Mouse (Mus musculus): Measurements from ENCODE around the gene Ap1s1.

The Ap1s1 gene

DNA sequence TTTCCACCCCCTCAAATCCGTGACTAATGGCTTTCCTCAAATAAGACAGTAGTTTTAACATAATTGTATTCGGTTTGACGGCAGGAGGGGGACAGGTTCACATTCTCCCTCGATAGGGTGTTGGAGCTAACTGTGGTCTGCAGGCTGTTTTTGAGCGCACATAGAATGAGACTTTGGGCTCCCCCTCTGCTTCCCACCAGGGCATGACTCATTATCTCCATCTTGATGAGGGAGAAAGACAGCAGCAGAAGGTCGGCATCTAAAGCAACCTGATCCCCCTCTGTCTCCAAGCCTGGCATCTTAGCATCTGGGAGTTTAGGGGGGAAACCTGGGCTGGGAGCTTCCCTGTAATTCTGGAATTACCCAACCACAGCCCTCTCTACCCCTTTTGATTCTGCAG is 19.5 kb upstream of the Ap1s1 start:
- DNase-seq (ENCODE audit: low read depth) = peak; percentile 54

DNA sequence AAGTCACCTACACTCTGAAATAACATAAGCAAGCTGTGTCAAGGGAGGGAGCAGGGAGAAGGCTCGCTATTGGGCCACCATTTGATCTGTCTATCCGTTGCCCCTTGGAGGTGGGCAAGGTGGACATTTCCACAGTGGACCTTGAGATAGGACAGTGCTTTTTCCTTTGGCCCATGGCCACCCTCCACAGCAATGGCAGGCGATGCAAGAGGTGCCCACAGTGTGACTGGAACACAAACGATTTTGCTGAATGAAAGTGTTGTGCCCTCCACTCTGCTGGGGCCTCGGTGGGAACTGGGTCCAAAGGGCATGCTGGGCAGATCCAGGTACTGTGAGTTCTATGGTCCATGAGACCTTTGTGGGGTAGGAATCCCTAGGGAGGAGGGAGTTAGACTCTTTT is 16.7 kb upstream of the Ap1s1 start:
- no peak for DNase-seq (ENCODE audit: low read depth)

DNA sequence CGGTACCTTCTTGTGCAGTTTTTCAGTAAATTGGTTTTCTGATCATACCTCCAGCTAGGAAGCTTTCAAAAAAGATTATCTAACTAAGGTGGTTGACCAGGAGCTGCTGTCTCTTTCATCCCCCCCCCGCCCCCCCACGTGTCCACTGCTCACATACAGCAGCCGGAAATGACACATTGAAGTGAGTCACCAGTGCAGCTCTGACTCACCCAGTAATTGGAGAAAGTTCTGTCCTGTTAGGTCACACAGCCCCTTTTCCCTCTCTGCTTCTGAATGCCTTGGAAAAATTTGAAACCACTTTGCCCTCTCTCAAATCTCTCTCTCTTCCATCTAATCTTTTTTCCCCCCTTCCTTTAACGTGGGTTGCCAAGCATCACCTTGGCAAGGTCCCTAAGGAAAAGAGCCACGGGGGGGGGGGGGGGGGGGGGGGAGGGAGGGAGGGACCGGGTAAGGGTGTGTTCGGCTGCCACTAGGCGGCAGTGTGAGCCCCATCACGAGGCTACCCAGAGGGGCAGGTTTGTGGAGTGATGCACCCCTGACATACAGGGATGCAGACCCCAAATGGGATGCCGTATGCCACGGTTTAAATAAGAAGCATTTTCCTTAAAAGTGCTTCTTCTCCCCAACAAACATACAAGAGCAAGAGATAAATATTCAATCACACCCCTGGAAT is 16.0 kb upstream of the Ap1s1 start:
- DNase-seq (ENCODE audit: low read depth) = peak; percentile 96

DNA sequence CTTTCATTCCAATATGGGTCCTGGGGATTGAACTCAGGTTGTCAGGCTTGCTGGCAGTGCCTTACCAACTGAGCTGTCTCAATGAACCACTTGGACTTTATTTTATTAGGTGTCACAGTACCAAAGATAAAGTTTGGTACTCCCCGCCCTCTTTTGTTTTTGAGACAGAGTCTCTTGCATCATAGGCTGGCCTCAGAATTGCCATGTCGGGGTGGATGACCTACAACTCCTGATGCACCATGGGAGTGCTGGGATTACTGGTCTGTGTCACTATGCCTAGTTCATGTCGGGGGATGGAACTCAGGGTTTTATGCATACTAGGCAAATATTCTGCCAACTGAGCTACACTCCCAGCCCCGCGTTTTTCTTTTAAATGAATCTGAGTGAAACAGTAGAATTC is 8.9 kb upstream of the Ap1s1 start:
- no peak for DNase-seq (ENCODE audit: low read depth)

DNA sequence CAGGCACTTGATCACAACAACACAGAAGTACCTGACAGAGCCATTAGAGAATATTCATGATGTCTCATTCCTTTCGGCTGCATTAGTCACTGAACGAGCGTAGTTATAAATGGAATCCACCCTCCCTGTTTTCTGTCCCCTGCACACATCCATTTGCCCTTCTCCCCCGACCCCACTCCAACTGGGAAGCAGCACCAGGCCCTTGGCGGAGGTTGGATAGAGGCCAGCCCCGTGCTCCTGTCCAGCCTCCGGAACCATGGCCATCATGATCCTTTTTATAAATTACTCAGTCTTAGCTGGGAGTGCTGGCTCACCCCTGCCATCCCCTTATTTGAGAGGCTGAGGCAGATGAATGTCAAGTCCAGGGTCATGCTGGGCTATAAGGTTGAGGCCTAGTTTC is 8.4 kb upstream of the Ap1s1 start:
- DNase-seq (ENCODE audit: low read depth) = no peak

DNA sequence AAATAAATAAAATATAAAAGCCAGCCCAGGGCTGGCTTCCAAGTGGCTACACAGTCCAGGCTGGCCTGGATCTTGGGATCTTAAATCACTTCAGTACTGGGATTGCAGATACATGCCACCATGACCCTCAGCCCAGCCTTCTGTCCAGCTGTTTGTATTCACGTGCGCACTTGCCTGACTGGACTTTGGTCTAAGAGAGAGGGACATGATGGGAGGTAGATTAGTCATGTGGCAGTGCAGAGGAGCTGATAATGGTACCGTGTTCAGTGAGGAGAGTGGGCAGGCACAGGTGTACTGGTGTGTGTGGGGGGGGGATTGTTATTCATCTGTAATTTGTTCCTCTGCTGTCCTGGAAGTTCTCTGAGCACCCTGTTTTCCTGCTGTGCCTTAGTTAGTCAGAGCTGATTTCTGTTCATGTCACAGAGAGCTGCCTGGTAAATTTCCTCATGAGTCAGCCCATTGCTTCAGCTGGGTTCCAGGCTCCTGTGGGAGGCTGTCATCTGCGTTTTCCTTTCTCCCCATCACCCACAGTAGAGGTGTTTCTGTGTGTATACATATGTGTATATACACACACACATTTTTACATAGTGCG is 6.1 kb upstream of the Ap1s1 start:
- DNase-seq (ENCODE audit: low read depth) = no peak

DNA sequence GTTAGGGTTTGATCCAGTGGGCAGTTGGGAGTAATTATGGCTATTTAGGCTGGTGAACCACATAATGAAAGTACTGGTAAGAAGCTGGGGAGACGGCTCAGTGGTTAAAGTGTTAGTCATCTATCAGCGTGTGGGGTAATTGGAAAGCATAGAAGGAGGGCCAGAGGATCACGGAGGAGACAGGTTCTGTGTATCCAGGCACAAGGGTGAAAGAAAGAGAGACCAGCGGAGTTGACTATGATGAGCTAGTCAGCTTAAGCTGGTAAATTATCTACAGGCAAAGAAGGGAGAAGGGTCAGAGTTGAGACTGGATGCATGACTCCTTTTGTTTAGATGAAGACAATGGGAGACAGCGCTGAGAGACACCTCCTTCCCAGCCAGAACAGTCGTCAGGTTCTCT is 5.2 kb upstream of the Ap1s1 start:
- no peak for DNase-seq (ENCODE audit: low read depth)

DNA sequence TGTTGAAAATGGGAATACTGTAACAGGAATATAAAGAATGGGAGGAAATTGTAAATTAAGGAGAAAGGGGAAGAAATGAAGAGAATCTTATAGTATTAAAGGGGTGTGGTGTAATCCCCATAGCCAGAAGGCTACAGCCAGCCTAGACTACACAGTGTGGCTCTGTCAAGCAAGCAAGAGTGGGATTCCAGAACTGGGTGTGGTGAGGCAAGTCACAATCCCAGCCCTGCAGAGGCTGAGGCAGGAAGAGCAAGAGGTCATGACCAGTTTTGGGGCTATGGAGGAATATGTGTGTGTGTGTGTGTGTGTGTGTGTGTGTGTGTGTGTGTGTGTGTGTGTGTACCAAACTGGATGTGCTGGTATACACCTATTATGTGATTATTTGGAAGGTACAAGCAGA is 1.1 kb upstream of the Ap1s1 start:
- DNase-seq (ENCODE audit: low read depth) = no peak

DNA sequence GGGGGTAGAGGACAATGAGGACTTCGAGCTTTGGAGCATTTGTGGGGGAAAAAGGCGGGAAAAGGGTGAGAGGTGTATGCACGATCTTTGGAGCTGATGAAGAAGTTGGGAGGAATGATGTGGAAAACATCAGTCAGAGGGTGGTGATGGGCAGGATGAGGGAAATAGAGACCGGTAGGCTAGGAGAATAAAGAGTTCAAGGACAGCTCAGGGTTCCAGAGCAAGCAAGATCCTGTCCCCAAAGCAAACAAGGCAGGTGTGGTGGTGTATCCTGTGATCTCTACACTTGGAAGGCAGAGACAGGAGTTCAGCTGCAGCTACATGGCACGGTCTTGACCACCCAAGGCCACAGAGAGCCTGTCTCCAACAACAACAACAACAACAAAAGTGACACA is 386 bp upstream of the Ap1s1 start:
- DNase-seq (ENCODE audit: low read depth) = no peak

DNA sequence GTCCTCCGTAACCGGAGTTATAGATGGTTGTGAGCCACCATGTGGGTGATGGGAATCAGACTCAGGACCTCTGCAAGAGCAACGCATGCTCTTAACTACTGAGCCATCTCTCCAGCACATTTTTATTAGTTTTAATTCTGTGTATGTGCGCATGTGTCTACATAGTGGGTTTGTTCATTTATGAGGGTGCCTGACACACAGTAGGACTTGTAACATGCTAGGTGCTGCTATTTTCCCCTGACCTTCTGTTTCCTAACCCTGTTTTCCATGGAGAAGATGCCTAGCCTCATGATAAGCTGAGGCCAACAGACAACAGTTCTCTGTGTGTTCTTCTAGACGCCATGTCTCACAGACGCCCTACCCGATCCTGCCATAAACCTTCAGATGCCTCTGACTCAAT is 1.9 kb downstream of the Ap1s1 start:
- DNase-seq (ENCODE audit: low read depth) = no peak

DNA sequence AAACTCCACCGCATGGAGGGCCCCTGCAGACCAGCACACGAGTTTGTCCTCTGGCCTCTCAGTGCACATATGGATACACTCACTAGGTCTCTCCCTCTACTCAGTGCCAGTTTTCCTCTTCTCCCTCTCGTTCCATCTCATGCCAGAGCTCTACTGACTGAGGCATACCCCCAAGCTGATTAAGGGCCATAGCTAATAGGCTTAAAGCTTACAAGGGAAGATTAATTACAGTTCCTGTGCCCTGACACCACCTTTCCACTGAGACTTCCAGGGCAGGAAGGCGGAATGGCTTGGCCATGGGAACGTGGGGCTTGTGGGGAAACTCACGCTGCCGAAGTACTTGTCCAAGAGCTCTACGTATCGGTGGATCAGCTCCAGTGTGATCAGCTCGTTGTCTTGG is 4.5 kb downstream of the Ap1s1 start:
- no peak for DNase-seq (ENCODE audit: low read depth)

DNA sequence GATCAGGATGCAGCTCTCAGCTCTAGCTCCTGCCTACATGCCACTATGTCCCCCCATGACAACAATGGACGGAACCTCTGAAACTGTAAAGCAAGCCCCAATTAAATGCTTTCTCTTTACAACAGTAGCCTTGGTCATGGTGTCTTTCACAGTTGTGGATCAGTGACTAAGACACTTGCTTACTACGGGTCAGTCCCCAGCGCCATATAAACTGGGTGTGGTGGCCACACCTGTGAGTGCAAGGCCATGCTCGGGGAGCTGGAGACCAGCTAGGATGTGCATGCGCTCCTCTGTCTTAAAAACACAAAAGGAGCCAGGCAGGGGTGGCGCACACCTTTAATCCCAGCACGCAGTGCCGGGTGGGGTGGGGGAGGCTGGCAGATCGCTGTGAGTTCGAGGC is 6.5 kb downstream of the Ap1s1 start:
- no peak for DNase-seq (ENCODE audit: low read depth)

DNA sequence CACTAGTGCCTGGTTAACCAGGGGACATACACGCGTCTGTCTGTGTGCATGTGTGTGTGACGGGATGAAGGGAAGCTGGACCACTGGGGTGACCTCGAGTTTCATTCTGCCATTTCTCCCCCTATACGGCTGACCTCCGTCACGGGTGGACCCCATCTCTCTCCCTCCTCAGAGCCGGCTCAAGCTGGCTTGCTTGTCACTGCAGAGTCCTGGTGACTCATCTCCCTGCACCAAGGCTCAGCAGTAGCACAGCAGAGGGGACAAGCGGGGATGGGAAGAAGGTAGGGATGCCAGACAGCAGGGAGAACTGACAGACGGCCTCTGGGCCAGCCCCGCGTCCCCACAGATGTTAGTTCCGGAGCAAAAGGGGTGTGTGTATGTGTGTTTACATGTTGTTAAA is 9.7 kb downstream of the Ap1s1 start:
- no peak for DNase-seq (ENCODE audit: low read depth)

DNA sequence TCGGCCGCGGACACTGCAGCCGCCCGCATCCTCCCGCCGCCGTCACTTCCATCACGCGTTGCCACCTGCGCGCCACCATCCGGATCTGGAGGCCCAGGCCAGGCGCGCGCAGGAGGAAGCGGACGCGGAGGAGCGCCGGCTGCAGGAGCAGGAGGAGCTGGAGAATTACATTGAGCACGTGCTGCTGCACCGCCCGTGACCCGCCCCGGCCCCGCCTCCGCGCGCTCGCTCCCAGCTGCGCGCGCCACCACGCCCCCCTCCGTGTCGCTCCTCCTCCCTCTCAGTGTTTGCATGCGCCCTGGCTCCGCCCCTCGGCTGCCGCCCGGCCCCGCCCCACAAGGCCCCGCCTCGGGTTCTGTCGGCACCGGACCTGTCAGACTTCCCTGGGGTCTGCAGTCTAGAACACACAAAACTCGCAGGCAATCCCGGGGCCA is 13.3 kb downstream of the Ap1s1 start:
- peak; percentile 93 for DNase-seq (ENCODE audit: low read depth)

DNA sequence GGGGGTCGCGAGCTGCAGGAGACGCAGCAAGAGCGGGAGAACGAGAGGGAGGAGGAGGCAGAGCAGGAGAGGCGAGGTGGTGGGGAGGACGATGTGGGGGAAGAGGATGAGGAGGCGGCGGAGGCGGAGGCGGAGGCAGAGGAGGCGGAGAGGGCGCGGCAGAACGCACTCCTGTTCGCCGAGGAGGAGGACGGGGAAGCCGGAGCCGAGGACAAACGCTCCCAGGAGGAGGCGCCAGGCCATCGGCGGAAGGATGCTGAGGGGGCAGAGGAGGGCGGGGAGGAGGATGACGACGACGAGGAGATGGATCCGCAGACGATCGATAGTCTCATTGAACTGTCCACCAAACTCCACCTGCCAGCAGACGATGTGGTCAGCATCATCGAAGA is 13.9 kb downstream of the Ap1s1 start:
- no peak for DNase-seq (ENCODE audit: low read depth)

DNA sequence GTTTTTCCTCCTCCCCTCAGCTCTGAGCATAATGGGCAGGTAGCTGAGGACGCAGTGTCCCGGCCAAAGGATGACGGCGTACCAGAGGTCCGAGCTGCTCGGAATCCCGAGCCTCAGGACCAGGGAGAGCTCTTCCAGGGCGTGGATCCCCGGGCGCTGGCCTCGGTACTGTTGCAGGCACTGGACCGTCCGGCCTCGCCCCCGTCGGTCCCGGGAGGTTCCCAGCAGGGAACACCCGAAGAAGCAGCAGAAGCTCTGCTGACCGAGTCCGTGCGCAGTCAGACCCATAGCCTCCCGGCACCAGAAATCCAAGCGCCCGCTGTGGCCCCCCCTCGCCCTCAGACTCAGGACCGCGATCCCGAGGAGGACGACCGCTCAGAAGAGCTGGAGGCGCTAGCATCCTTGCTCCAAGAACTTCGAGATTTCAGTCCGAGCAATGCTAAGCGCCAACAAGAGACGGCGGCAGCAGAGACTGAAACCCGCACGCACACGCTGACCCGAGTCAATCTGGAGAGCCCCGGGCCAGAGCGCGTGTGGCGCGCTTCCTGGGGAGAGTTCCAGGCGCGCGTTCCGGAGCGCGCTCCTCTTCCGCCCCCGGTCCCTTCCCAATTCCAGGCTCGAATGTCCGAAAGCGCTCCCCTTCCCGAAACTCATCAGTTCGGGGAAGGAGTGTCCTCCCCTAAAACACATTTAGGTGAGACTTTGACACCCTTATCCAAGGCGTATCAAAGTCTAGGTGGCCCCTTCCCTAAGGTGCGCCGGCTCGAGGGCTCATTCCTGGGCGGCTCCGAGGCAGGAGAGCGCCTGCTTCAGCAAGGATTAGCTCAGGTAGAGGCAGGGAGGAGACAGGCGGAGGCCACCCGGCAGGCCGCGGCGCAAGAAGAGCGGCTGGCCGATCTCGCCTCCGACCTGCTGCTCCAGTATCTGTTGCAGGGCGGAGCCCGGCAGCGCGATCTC is 14.6 kb downstream of the Ap1s1 start:
- DNase-seq (ENCODE audit: low read depth) = no peak

DNA sequence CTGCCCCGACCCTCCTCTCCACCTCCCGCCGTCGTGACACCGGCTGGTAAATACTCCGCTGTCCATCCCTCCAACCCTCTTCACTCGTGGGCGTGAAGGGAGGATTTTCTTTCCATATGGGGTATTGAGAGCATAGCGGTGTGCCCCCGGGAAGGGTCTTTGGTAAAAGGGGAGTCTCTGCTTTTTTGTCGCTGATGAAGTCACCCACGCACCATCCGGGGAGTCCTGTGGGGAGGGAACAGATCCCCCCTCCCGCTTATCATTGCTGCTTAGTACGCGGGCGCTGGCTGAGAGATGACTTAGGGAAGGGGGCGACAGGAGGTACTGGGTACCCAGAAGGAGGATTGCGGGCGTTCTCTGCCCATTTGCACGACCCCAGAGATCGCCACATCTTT is 15.5 kb downstream of the Ap1s1 start:
- DNase-seq (ENCODE audit: low read depth) = no peak

DNA sequence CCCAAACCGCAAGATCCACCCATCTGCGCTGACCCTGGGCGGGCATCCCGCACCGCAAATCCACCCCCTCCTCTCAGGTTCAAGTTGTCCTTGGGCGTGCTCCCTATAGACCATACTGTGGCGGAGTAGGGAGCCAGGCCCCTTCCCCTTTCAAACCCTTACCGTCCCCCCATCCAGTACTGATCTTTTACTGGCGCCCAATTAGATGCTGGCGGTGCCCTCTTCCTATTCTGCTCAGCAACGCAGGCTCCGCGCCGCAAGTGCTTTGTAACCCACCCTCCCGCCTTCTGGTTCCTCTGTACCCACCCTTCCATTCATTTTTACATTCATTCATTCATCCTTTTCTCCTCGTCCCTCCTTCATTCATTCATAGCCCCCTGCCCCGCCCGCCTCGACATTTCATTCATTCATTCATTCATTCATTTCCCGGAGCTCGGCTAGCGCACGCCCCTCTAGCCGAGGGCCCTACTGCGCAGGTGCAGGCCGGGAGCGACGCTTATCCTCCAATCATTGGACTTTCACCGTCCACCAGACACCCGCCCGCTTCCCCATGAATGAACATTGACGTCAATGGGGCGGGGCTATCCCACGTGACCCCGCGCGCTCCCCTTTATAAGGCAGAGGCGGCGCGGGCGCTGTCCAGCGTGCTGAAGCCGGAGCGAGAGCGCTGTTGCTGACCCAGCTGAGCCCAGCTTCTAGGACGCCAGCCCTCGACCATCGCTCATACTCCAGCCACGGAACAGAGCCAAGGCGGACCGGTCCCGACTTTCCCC is 16.1 kb downstream of the Ap1s1 start:
- DNase-seq (ENCODE audit: low read depth) = no peak

DNA sequence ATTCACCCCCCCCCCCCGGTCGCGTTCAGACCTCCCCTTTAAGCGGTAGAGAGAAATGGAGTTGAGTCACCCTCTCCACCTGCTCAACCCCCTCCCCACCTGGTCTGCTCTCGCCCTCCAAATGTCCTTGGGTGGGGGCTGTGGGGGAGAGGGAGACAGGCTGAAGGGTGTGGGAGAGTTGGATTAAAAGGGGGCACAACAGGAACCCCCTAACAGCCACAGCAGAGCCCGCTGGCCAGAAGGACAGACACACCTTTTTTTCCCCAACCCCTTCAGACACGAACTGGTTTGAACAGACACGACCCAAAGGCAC is 16.7 kb downstream of the Ap1s1 start:
- DNase-seq (ENCODE audit: low read depth) = no peak

DNA sequence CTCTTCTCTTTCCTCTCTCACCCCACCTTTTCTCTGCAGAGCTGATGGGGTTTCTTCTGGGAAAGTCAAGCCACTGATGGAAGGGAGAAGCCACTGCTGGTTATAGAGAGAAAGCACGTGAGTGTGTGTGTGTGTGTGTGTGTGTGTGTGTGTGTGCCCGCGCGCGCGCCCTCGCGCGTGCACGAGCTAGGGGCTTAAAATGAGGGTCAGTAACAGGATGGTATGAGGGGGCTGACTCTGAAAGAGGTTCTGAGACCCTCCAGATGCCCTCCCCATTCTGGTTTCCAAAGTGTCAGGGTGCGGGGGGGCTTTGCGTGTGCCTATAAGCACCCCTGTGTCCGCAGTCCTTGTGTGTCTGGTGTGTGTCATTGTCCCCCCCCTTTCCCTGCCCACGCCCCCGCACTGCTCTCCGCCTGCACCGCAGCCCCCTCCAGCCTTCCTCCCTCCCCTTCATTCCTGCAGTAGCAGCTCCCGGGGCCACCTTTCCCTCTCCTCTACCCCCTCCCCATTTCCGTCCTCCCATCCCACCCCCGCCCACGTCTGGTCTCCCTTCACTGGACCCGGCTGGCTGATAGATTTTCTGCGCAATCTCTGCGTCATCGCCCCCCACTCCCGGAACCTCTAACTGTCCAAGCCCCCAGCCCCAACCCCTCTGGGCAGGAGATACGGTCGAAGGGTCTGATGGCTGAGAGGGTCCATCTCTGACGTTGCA is 17.2 kb downstream of the Ap1s1 start:
- DNase-seq (ENCODE audit: low read depth) = no peak

DNA sequence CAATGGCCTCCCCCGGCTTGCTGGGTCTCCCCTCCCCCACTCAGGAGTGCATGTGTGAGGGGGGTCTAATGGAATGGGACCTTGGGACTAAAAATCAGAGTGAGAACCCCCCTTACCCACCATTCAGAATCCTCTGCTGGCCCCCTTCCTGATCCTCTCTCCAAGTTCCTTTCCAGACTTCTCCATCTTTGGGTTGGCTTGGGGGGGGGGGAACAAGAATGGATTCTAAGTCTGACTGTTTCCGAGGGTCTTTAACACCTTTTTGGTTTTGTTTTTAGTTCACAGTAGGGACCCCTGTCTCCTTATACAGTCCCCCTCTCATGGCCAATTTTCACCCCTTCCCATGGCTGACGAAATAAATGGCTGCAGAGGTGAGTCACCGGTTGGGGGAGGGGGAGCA is 19.8 kb downstream of the Ap1s1 start, which contains the start of gene Vgf:
Gene Vgf, plus strand, starts transcription at position 301 of the 400 bp plus-strand sequence.
- no peak for DNase-seq (ENCODE audit: low read depth)

DNA sequence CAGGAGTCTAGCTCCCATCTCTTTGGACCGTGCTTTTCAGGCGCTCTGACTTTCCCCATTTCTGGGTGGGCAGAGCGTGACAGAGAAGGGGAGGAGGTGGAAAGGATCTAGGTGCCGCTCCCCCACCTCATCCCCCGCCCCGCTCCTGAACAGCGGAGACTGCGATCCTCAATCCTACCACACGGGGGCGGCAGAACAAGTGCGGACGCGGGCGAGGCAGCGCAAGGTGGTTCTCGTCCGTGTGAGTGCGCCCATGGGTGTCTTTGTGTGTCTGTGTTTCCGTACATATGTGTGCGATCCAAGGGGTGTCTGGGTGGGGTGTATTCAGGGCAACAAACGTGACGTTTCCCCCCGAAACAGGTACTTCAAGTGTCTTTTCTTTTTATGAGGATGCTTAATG is 20.8 kb downstream of the Ap1s1 start:
- DNase-seq (ENCODE audit: low read depth) = peak; percentile 66

Data from 416B (cell line).